Mouse (Mus musculus) forebrain, embryonic 14.5 days (tissue): ENCODE data around the gene Ksr1. TPM values are rescaled to one million over a fixed set of nuclear protein-coding genes. Genes with fewer than 3 reads are reported as not detected.

ENCODE experiments used
- ATAC-seq: fragments of 200-750 bp; cut with Nextera tagmentation; 2 replicates; pipeline ENCODE4 v1.8.0; 2017; ENCODE audit warnings: mild to moderate bottlenecking, moderate library complexity
- DNase-seq: peaks from one replicate; pipeline ENCODE4 v3.0.0-alpha.2; 2015; ENCODE audit warnings: low spot score
- H3K27ac ChIP-seq: fragments of 300-500 bp; sonication (generic); 2 replicates; pipeline ENCODE4 v1.5.1; 2014; ENCODE audit warnings: low read depth, mild to moderate bottlenecking, control low read depth, low read length, moderate library complexity
- H3K27me3 ChIP-seq: fragments of 300-500 bp; sonication (generic); replicated peaks from 2 replicates; pipeline ENCODE4 v1.6.1; 2014; ENCODE audit warnings: low read length, control low read depth, mixed read lengths; ENCODE audit not compliant: control insufficient read depth, insufficient read depth
- H3K36me3 ChIP-seq: fragments of 300-500 bp; sonication (generic); 2 replicates; pipeline ENCODE4 v1.6.1; 2014; ENCODE audit warnings: low read length, control low read depth; ENCODE audit not compliant: control insufficient read depth, insufficient read depth
- H3K4me1 ChIP-seq: fragments of 300-500 bp; sonication (generic); 2 replicates; pipeline ENCODE4 v1.6.1; 2014; ENCODE audit warnings: antibody characterized with exemption, low read length, control low read depth; ENCODE audit not compliant: control insufficient read depth, insufficient read depth
- H3K4me2 ChIP-seq: fragments of 300-500 bp; sonication (generic); 2 replicates; pipeline ENCODE4 v1.6.1; 2014; ENCODE audit warnings: mild to moderate bottlenecking, control low read depth, low read length
- H3K4me3 ChIP-seq: fragments of 300-500 bp; sonication (generic); 2 replicates; pipeline ENCODE4 v1.5.1; 2014; ENCODE audit warnings: low read depth, low read length, control low read depth
- H3K9ac ChIP-seq: fragments of 300-500 bp; sonication (generic); 2 replicates; pipeline ENCODE4 v1.6.1; 2014; ENCODE audit warnings: mild to moderate bottlenecking, low read length, control low read depth, moderate library complexity
- H3K9me3 ChIP-seq: fragments of 300-500 bp; sonication (generic); replicated peaks from 2 replicates; pipeline ENCODE4 v1.6.1; 2016; ENCODE audit warnings: low read length, control low read depth, mixed read lengths; ENCODE audit not compliant: control insufficient read depth
- WGBS: fragments of 180-500 bp; shearing (Covaris S2); extraction: QIAGEN DNeasy Blood & Tissue Kit; methylation state at CpG from one replicate; pipeline ENCODE4 v1.1.7; 2014; 5-methylcytosine and 5-hydroxymethylcytosine counted together
- polyA plus RNA-seq: library from polyadenylated mRNA; unstranded; fragments of >200 nt; fragmentation: Nextera tagmentation; extraction: Ambion mirVana; gene quantifications from 2 replicates; pipeline ENCODE4 v1.2.1, GENCODE M21; 2014

The Ksr1 gene
- polyA plus RNA-seq, 1 experiment from 2014 or later: 4.7 TPM

- Histone ChIP-seq H3K4me1 (peaks cover 3% of the 10 kb centered on the region; the same call in 1 of the 2 replicates), H3K9ac (no peak overlapping the region), H3K9me3 (no peaks in the 10 kb centered on the region), H3K27me3 (no peaks in the 10 kb centered on the region), H3K4me3 (no peak overlapping the region), H3K4me2 (no peak overlapping the region), H3K36me3 (no peaks in the 10 kb centered on the region), H3K27ac (no peak overlapping the region)
- no peak for ATAC-seq
- no peak for DNase-seq
- WGBS: 68% methylated on average over 2 of the region's 2 CpGs
These were observed 90.2 kb downstream of the Ksr1 start for GRCm38 (mm10) chr11:79056027-79056426.

GRCm38 (mm10) chr11:79055161-79055560 is 91.0 kb downstream of the Ksr1 start:
- Histone ChIP-seq H3K4me1 (peaks cover 3% of the 10 kb centered on the region; the same call in 1 of the 2 replicates), H3K36me3 (no peaks in the 10 kb centered on the region), H3K9ac (no peak overlapping the region), H3K27me3 (no peaks in the 10 kb centered on the region), H3K27ac (no peak overlapping the region), H3K4me2 (no peak overlapping the region), H3K4me3 (no peak overlapping the region), H3K9me3 (no peaks in the 10 kb centered on the region)
- DNase-seq (no peak), ATAC-seq (no peak)
- WGBS: 91% methylated on average over 8 of the region's 8 CpGs

- 77% methylated on average over 9 of the region's 9 CpGs for WGBS
- Histone ChIP-seq H3K9ac (no peak overlapping the region), H3K27ac (no peak overlapping the region), H3K4me2 (no peak overlapping the region), H3K36me3 (no peaks in the 10 kb centered on the region), H3K27me3 (no peaks in the 10 kb centered on the region), H3K4me3 (no peak overlapping the region), H3K9me3 (no peaks in the 10 kb centered on the region), H3K4me1 (peaks cover 3% of the 10 kb centered on the region; the same call in 1 of the 2 replicates)
- no peak; the same call in 1 of the 2 replicates for ATAC-seq
- DNase-seq: no peak
These were observed 91.8 kb downstream of the Ksr1 start for GRCm38 (mm10) chr11:79054161-79055152.

- no peak for DNase-seq
These were observed 92.8 kb downstream of the Ksr1 start for GRCm38 (mm10) chr11:79053437-79053836.

GRCm38 (mm10) chr11:79052769-79053168 is 93.4 kb downstream of the Ksr1 start:
- Histone ChIP-seq H3K27me3 (no peaks in the 10 kb centered on the region), H3K9ac (no peak overlapping the region), H3K27ac (no peak overlapping the region), H3K4me1 (peaks cover 3% of the 10 kb centered on the region; the same call in 1 of the 2 replicates), H3K9me3 (no peaks in the 10 kb centered on the region), H3K4me3 (no peak overlapping the region), H3K4me2 (no peak overlapping the region), H3K36me3 (no peaks in the 10 kb centered on the region)
- DNase-seq (peak; percentile 60), ATAC-seq (no peak)
- WGBS: 36% methylated on average over 6 of the region's 6 CpGs

More at GRCm38 (mm10) chr11:79053437-79053836, 92.8 kb downstream of the Ksr1 start:
- Histone ChIP-seq H3K9me3 (no peaks in the 10 kb centered on the region), H3K4me2 (no peak overlapping the region), H3K36me3 (no peaks in the 10 kb centered on the region), H3K9ac (no peak overlapping the region), H3K27me3 (no peaks in the 10 kb centered on the region), H3K4me3 (no peak overlapping the region), H3K4me1 (peaks cover 3% of the 10 kb centered on the region; the same call in 1 of the 2 replicates), H3K27ac (0 out of 2 replicates have a peak overlapping the region, but pooled peaks have one; percentile 9)
- no peak for ATAC-seq

GRCm38 (mm10) chr11:79051522-79051921 is 94.7 kb downstream of the Ksr1 start:
- Histone ChIP-seq H3K27me3 (no peaks in the 10 kb centered on the region), H3K9me3 (no peaks in the 10 kb centered on the region)
- 89% methylated on average over 9 of the region's 9 CpGs for WGBS

GRCm38 (mm10) chr11:79050781-79051507 is 95.3 kb downstream of the Ksr1 start:
- no peaks in the 10 kb centered on the region for H3K27me3 ChIP-seq
- DNase-seq (no peak), ATAC-seq (no peak)
- no peak overlapping the region for H3K27ac ChIP-seq
- no peaks in the 10 kb centered on the region for H3K36me3 ChIP-seq
- no peak overlapping the region for H3K9ac ChIP-seq
- H3K4me2 ChIP-seq: no peak overlapping the region
- no peaks in the 10 kb centered on the region for H3K9me3 ChIP-seq
- H3K4me1 ChIP-seq: peaks cover 3% of the 10 kb centered on the region
- H3K4me3 ChIP-seq: no peak overlapping the region
- WGBS: 95% methylated on average over 16 of the region's 16 CpGs

More at GRCm38 (mm10) chr11:79051522-79051921, 94.7 kb downstream of the Ksr1 start:
- H3K4me3 ChIP-seq: no peak overlapping the region
- H3K27ac ChIP-seq: no peak overlapping the region
- H3K4me2 ChIP-seq: no peak overlapping the region
- H3K36me3 ChIP-seq: no peaks in the 10 kb centered on the region
- H3K9ac ChIP-seq: no peak overlapping the region
- no peak for DNase-seq
- peaks cover 3% of the 10 kb centered on the region for H3K4me1 ChIP-seq
- ATAC-seq: no peak

- WGBS: 83% methylated on average over 4 of the region's 4 CpGs
- H3K27me3 ChIP-seq: no peaks in the 10 kb centered on the region
- ATAC-seq: no peak
- no peak overlapping the region for H3K4me2 ChIP-seq
- no peak overlapping the region for H3K4me3 ChIP-seq
- peaks cover 9% of the 10 kb centered on the region; the same call in 1 of the 2 replicates for H3K36me3 ChIP-seq
- no peaks in the 10 kb centered on the region for H3K9me3 ChIP-seq
- H3K4me1 ChIP-seq: peaks cover 3% of the 10 kb centered on the region
- DNase-seq: no peak
- H3K9ac ChIP-seq: no peak overlapping the region
- no peak overlapping the region for H3K27ac ChIP-seq
These were observed 97.3 kb downstream of the Ksr1 start for GRCm38 (mm10) chr11:79048906-79049305.
